Mouse (Mus musculus): ENCODE results near the gene Faap20.
A peak's percentile ranks its signal among the peaks of the same experiment; 100 is the strongest.

Faap20 gene

GRCm38 (mm10) chr4:155249648-155250351 is at the start of gene Faap20:
Gene Faap20 (plus strand): TSS chr4:155249802.
- peak; percentile 90 for DNase-seq (ENCODE audit: low read depth, low spot score)

GRCm38 (mm10) chr4:155200861-155201390 is 48.7 kb upstream of the Faap20 start:
- peak; percentile 95 for DNase-seq (ENCODE audit: low read depth, low spot score)

GRCm38 (mm10) chr4:155201764-155202163 is 47.8 kb upstream of the Faap20 start:
- DNase-seq (ENCODE audit: low read depth, low spot score): no peak

GRCm38 (mm10) chr4:155205919-155206318 is 43.7 kb upstream of the Faap20 start:
- DNase-seq (ENCODE audit: low read depth, low spot score): no peak

- DNase-seq (ENCODE audit: low read depth, low spot score): no peak
Observed at GRCm38 (mm10) chr4:155206498-155206897, 43.1 kb upstream of the Faap20 start.

GRCm38 (mm10) chr4:155207841-155208240 is 41.8 kb upstream of the Faap20 start:
- peak; percentile 55 for DNase-seq (ENCODE audit: low read depth, low spot score)

- DNase-seq (ENCODE audit: low read depth, low spot score): no peak
Observed at GRCm38 (mm10) chr4:155208613-155209012, 41.0 kb upstream of the Faap20 start.

- peak; percentile 47 for DNase-seq (ENCODE audit: low read depth, low spot score)
Observed at GRCm38 (mm10) chr4:155209079-155209478, 40.5 kb upstream of the Faap20 start.

GRCm38 (mm10) chr4:155209494-155209893 is 40.1 kb upstream of the Faap20 start:
- peak; percentile 59 for DNase-seq (ENCODE audit: low read depth, low spot score)

GRCm38 (mm10) chr4:155213052-155213751 is 36.4 kb upstream of the Faap20 start:
- no peak for DNase-seq (ENCODE audit: low read depth, low spot score)

GRCm38 (mm10) chr4:155213752-155214054 is 35.9 kb upstream of the Faap20 start:
- no peak for DNase-seq (ENCODE audit: low read depth, low spot score)

- no peak for DNase-seq (ENCODE audit: low read depth, low spot score)
Observed at GRCm38 (mm10) chr4:155214188-155214587, 35.4 kb upstream of the Faap20 start.

- no peak for DNase-seq (ENCODE audit: low read depth, low spot score)
Observed at GRCm38 (mm10) chr4:155214793-155215192, 34.8 kb upstream of the Faap20 start.

GRCm38 (mm10) chr4:155215203-155215602 is 34.4 kb upstream of the Faap20 start:
- DNase-seq (ENCODE audit: low read depth, low spot score): no peak

- DNase-seq (ENCODE audit: low read depth, low spot score): no peak
Observed at GRCm38 (mm10) chr4:155215773-155216630, 33.6 kb upstream of the Faap20 start.

GRCm38 (mm10) chr4:155217241-155218103 is 32.1 kb upstream of the Faap20 start:
- DNase-seq (ENCODE audit: low read depth, low spot score): peak; percentile 80

GRCm38 (mm10) chr4:155218104-155218732 is 31.4 kb upstream of the Faap20 start:
- DNase-seq (ENCODE audit: low read depth, low spot score): no peak

GRCm38 (mm10) chr4:155219271-155220212 is 30.1 kb upstream of the Faap20 start:
- DNase-seq (ENCODE audit: low read depth, low spot score): peak; percentile 44

Measured in CD4-positive helper T cell, adult 2 months (primary cell).